Mouse (Mus musculus) lung, adult 2 months (tissue): ENCODE results near the gene Cib4.

Experiments
- CTCF ChIP-seq: fragments of 200-500 bp; IDR thresholded peaks from 2 replicates; pipeline ENCODE4 v1.5.1; 2011; ENCODE audit warnings: mild to moderate bottlenecking, low read length, control low read depth; ENCODE audit not compliant: insufficient read depth
- POLR2A ChIP-seq: fragments of 200-500 bp; IDR thresholded peaks from 2 replicates; pipeline ENCODE4 v1.6.1; 2011; ENCODE audit warnings: low read depth, mild to moderate bottlenecking, control low read depth, low read length, borderline replicate concordance; ENCODE audit errors: extremely low read depth

DNA sequence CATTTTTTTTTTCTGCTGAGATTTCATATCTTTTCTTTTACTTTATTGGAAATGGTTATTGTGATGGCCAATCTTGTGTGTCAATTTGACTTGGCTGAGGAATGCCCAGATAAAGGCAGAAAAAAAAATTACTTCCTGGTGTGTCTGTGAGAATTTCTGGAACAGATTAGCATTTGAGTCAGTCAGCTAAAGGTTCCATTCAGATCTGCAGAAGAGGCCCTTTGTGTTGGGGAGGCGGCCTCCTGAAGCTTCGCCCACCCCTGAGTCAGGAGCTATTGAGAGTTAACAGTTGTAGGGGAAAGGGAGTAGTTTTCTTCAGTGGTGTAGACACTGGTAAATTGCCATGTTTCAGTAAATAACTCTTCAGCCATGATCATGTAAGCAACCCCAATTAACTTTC lies 50.3 kb downstream of the Cib4 start:
- TF ChIP-seq POLR2A, result no peak
- TF ChIP-seq CTCF, result no peak
